Mouse (Mus musculus) MEL (cell line): ENCODE data around the gene Tnfrsf11a. TPM values are rescaled to one million over a fixed set of nuclear protein-coding genes. Genes with fewer than 3 reads are reported as not detected.
"Not testable (repeated sequence)": the region's sequence is repeated elsewhere in the genome, so short reads cannot be mapped to it uniquely, and the experiment has no call there.

Experiments
- DNase-seq: peaks from one replicate; pipeline ENCODE4 v3.0.0; 2011; ENCODE audit warnings: low read depth, low spot score
- H3K27ac ChIP-seq: 2 replicates; pipeline ENCODE4 v1.5.1; 2012; ENCODE audit warnings: low read depth, mild to moderate bottlenecking, control low read depth, low read length, moderate library complexity; ENCODE audit not compliant: control insufficient read depth
- H3K27me3 ChIP-seq, 2 experiments: fragments of 150-350 bp in 1 of 2; sonication (generic) in 1 of 2; 2 replicates each; pipeline ENCODE4 v1.6.1; 2012; ENCODE audit warnings: low read length in 2 of 2, mild to moderate bottlenecking in 2 of 2, improper control_type of control experiment in 1 of 2, moderate library complexity in 1 of 2; ENCODE audit not compliant: insufficient read depth in 2 of 2, control insufficient read depth in 1 of 2
- H3K36me3 ChIP-seq, 2 experiments: 2 replicates each; pipeline ENCODE4 v1.6.1; 2012 to 2014; ENCODE audit warnings: low read length in 2 of 2, improper control_type of control experiment in 1 of 2, inconsistent platforms in 1 of 2, mild to moderate bottlenecking in 1 of 2; ENCODE audit not compliant: insufficient read depth in 2 of 2, control insufficient read depth in 1 of 2
- H3K4me1 ChIP-seq, 2 experiments: fragments of 150-350 bp in 1 of 2; sonication (generic) in 1 of 2; 2 replicates each; pipeline ENCODE4 v1.6.1; 2012; ENCODE audit warnings: low read length in 2 of 2, improper control_type of control experiment in 1 of 2, mild to moderate bottlenecking in 1 of 2; ENCODE audit not compliant: insufficient read depth in 2 of 2, control insufficient read depth in 1 of 2
- H3K4me3 ChIP-seq, 2 experiments: fragments of 150-350 bp in 1 of 2; sonication (generic) in 1 of 2; 2 replicates each; pipeline ENCODE4 v1.5.1; 2012; ENCODE audit warnings: low read depth in 2 of 2, low read length in 2 of 2, mild to moderate bottlenecking in 2 of 2, moderate library complexity in 2 of 2, control low read depth in 1 of 2, improper control_type of control experiment in 1 of 2; ENCODE audit not compliant: control insufficient read depth in 1 of 2, insufficient read depth in 1 of 2
- H3K79me2 ChIP-seq: 2 replicates; pipeline ENCODE4 v1.6.1; 2012; ENCODE audit warnings: mild to moderate bottlenecking, low read length, moderate library complexity; ENCODE audit not compliant: control insufficient read depth, poor library complexity, insufficient read depth
- H3K9ac ChIP-seq: 2 replicates; pipeline ENCODE4 v1.6.1; 2012; ENCODE audit warnings: low read depth, mild to moderate bottlenecking, control low read depth, low read length, moderate library complexity; ENCODE audit not compliant: control insufficient read depth, poor library complexity, severe bottlenecking
- H3K9me3 ChIP-seq: fragments of 150-350 bp; sonication (generic); replicated peaks from 2 replicates; pipeline ENCODE4 v1.6.1; 2012; ENCODE audit warnings: mild to moderate bottlenecking, low read length, improper control_type of control experiment, moderate library complexity; ENCODE audit not compliant: insufficient read depth
- BHLHE40 ChIP-seq: IDR thresholded peaks from 2 replicates; pipeline ENCODE4 v1.6.1; 2012; ENCODE audit warnings: low read depth, mild to moderate bottlenecking, inconsistent platforms, low read length, improper control_type of control experiment, borderline replicate concordance
- CHD2 ChIP-seq: IDR thresholded peaks from 2 replicates; pipeline ENCODE4 v1.6.1; 2011; ENCODE audit warnings: low read length, improper control_type of control experiment
- CTCF ChIP-seq, 3 experiments: IDR thresholded peaks in 2 of 3; conservative IDR thresholded peaks in 1 of 3; 2 replicates each; pipeline ENCODE4 v1.5.1; 2011 to 2012; ENCODE audit warnings: low read length in 3 of 3, low read depth in 2 of 3, mild to moderate bottlenecking in 2 of 3, improper control_type of control experiment in 1 of 3, inconsistent platforms in 1 of 3, mixed read lengths in 1 of 3, moderate library complexity in 1 of 3; ENCODE audit not compliant: control insufficient read depth in 1 of 3, insufficient read depth in 1 of 3, poor library complexity in 1 of 3, severe bottlenecking in 1 of 3
- EP300 ChIP-seq, 2 experiments: IDR thresholded peaks; 2 replicates each; pipeline ENCODE4 v1.6.1; 2011; ENCODE audit warnings: improper control_type of control experiment in 2 of 2, low read length in 2 of 2, low read depth in 1 of 2, mild to moderate bottlenecking in 1 of 2
- GATA1 ChIP-seq: IDR thresholded peaks from 2 replicates; pipeline ENCODE4 v1.6.1; 2011; ENCODE audit warnings: low read depth, low read length, improper control_type of control experiment
- HCFC1 ChIP-seq: IDR thresholded peaks from 2 replicates; pipeline ENCODE4 v1.6.1; 2012; ENCODE audit warnings: low read depth, mild to moderate bottlenecking, inconsistent platforms, low read length, improper control_type of control experiment, moderate library complexity
- JUND ChIP-seq: IDR thresholded peaks from 2 replicates; pipeline ENCODE4 v1.6.1; 2011; ENCODE audit warnings: low read depth, mild to moderate bottlenecking, improper control_type of control experiment, low read length
- KAT2A ChIP-seq: conservative IDR thresholded peaks from 2 replicates; pipeline ENCODE4 v1.6.1; 2012; ENCODE audit warnings: low read depth, low read length, improper control_type of control experiment, inconsistent platforms
- MAX ChIP-seq: IDR thresholded peaks from 2 replicates; pipeline ENCODE4 v1.6.1; 2011; ENCODE audit warnings: low read length, improper control_type of control experiment
- MYB ChIP-seq: IDR thresholded peaks from 2 replicates; pipeline ENCODE4 v1.6.1; 2011; ENCODE audit warnings: mild to moderate bottlenecking, low read depth, low read length, improper control_type of control experiment
- MYC ChIP-seq: IDR thresholded peaks from 2 replicates; pipeline ENCODE4 v1.6.1; 2011; ENCODE audit warnings: low read depth, mild to moderate bottlenecking, low read length, improper control_type of control experiment, moderate library complexity
- NELFE ChIP-seq: IDR thresholded peaks from 2 replicates; pipeline ENCODE4 v1.6.1; 2011; ENCODE audit warnings: low read depth, low read length, improper control_type of control experiment
- POLR2AphosphoS2 ChIP-seq: IDR thresholded peaks from 2 replicates; pipeline ENCODE4 v1.6.1; 2011; ENCODE audit warnings: low read length, improper control_type of control experiment
- RAD21 ChIP-seq: IDR thresholded peaks from 2 replicates; pipeline ENCODE4 v1.6.1; 2011; ENCODE audit warnings: mild to moderate bottlenecking, low read depth, low read length, improper control_type of control experiment
- UBTF ChIP-seq: IDR thresholded peaks from 2 replicates; pipeline ENCODE4 v1.6.1; 2012; ENCODE audit warnings: low read depth, mild to moderate bottlenecking, inconsistent platforms, low read length, improper control_type of control experiment, moderate library complexity, borderline replicate concordance; ENCODE audit not compliant: insufficient read depth
- USF1 ChIP-seq: IDR thresholded peaks from 2 replicates; pipeline ENCODE4 v1.6.1; 2014; ENCODE audit warnings: low read depth, mild to moderate bottlenecking, inconsistent platforms, low read length, improper control_type of control experiment, moderate library complexity
- ZKSCAN1 ChIP-seq: IDR thresholded peaks from 2 replicates; pipeline ENCODE4 v1.6.1; 2012; ENCODE audit warnings: low read depth, mild to moderate bottlenecking, inconsistent platforms, low read length, improper control_type of control experiment, moderate library complexity
- ZNF384 ChIP-seq: IDR thresholded peaks from 2 replicates; pipeline ENCODE4 v1.6.1; 2012; ENCODE audit warnings: low read depth, mild to moderate bottlenecking, inconsistent platforms, low read length, improper control_type of control experiment
- polyA plus RNA-seq, 2 experiments: library from polyadenylated mRNA; stranded (reverse) in 1 of 2; unstranded in 1 of 2; fragments of >175 nt in 1 of 2; fragments of >200 nt in 1 of 2; gene quantifications; 2 replicates each; pipeline versions ENCODE4 v1.2.1 to v1.2.4; 2012; ENCODE audit warnings: low replicate concordance in 2 of 2, low read depth in 1 of 2; ENCODE audit not compliant: insufficient read length in 2 of 2, insufficient read depth in 1 of 2, missing spikeins in 1 of 2
- total RNA-seq: library from RNA; depleted of rRNA; stranded (reverse); fragments of 300-350 nt; gene quantifications from 2 replicates; pipeline ENCODE4 v1.2.3, GENCODE M21; 2012

Tnfrsf11a gene
- total and polyA plus RNA-seq, 3 experiments = not detected

DNA sequence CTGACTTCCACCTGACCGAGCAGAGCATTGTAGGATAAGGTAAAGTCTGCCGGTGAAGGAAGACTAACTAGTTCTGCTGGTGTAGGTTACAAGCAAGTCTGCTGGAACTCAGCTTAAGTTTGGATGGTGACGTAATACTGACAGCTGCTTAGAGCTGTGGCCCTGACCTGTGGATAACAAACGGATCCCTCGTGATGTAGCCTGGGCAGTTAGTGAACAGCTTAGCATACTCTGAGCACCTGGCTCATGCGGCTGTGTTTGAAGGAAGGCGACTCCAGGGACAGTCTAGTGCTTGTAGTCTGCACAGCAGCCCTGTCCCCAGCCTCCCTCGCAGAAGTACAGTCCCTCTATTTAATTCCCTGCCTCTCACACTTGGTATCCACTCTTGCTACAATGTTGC, 14.9 kb upstream of the Tnfrsf11a start:
- TF ChIP-seq MYB (no peak), EP300 (IDR thresholded peaks at IDR 0.05; ENCODE audit: low read depth in 1 of 2, low read length in 2 of 2) (no peak), MYC (no peak), CHD2 (no peak), UBTF (no peak), USF1 (no peak), JUND (no peak), KAT2A (no peak), POLR2AphosphoS2 (no peak), GATA1 (no peak), ZNF384 (no peak), MAX (no peak)
- TF ChIP-seq, all 39 proteins: peak for 0
- H3K9ac ChIP-seq = no peak overlapping the region

DNA sequence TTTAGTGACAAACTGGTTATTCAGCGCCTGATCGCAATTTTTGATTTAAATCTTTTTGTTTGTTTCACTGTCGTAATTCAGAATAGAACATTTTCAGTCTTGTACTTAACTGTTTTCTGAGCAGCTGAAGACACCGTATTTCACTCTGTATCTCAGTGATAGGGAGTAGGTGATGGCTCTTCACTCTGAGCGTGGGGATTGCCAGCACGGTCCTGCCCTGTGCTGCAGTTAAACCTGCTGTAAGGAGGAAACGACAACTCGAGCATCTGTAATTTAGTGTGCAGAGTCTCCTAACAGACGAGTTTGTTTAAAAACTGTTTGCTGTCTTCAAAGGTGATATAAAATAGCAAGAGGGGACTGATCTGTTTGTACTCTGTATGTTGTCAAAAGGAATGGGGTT, 14.4 kb upstream of the Tnfrsf11a start:
- not testable (repeated sequence) for H3K4me3 ChIP-seq, DNase-seq, H3K9me3 ChIP-seq, H3K4me1 ChIP-seq, H3K9ac ChIP-seq, H3K36me3 ChIP-seq, H3K27ac ChIP-seq, H3K27me3 ChIP-seq, H3K79me2 ChIP-seq

More for the DNA sequence above, 14.9 kb upstream of the Tnfrsf11a start:
- no peaks in the 10 kb centered on the region for H3K79me2 ChIP-seq
- H3K4me3 ChIP-seq = no peak overlapping the region
- no peak overlapping the region for H3K27ac ChIP-seq
- no peaks in the 10 kb centered on the region for H3K36me3 ChIP-seq
- H3K4me1 ChIP-seq = no peaks in the 10 kb centered on the region
- H3K9me3 ChIP-seq = no peaks in the 10 kb centered on the region
- no peak for DNase-seq
- no peaks in the 10 kb centered on the region for H3K27me3 ChIP-seq

DNA sequence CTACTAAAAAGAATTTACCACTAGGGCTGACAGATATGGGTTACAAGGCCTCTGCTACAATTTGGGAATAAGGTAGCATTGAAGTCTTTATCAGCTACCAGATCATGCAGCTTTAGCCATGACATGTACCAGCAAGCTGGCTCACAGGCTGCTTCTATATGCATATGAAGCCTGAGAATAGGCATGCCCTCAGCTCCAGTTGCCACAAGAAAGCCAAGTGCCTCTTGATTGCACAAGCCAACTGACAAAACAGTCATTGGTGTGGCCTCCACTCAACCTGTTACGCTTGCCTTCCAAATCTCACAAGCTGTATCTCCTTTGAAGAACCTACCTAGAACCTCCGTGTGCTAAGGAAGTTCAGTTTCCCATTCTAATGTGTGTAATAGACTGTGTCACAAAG, 12.1 kb upstream of the Tnfrsf11a start:
- H3K4me1 ChIP-seq = no peaks in the 10 kb centered on the region
- H3K27ac ChIP-seq = no peak overlapping the region
- no peaks in the 10 kb centered on the region for H3K79me2 ChIP-seq
- H3K27me3 ChIP-seq = no peaks in the 10 kb centered on the region
- no peaks in the 10 kb centered on the region for H3K9me3 ChIP-seq
- H3K4me3 ChIP-seq = no peak overlapping the region
- TF ChIP-seq NELFE = no peak
- no peak for TF ChIP-seq KAT2A
- TF ChIP-seq HCFC1 = no peak
- TF ChIP-seq RAD21 = no peak
- TF ChIP-seq CHD2 = no peak
- TF ChIP-seq BHLHE40 = no peak
- no peak for TF ChIP-seq CTCF (IDR thresholded peaks at IDR 0.05 in 2 of 3, conservative IDR thresholded peaks at IDR 0.05 in 1 of 3; ENCODE audit: control insufficient read depth in 1 of 3, insufficient read depth in 1 of 3, low read depth in 2 of 3, low read length in 3 of 3, poor library complexity in 1 of 3, severe bottlenecking in 1 of 3)
- no peak for TF ChIP-seq ZKSCAN1
- no peak for TF ChIP-seq JUND
- no peak for DNase-seq
- H3K9ac ChIP-seq = no peak overlapping the region
- H3K36me3 ChIP-seq = no peaks in the 10 kb centered on the region
